21 mouse cellular contexts compared by ENCODE assay signal in the genomic region with DNA sequence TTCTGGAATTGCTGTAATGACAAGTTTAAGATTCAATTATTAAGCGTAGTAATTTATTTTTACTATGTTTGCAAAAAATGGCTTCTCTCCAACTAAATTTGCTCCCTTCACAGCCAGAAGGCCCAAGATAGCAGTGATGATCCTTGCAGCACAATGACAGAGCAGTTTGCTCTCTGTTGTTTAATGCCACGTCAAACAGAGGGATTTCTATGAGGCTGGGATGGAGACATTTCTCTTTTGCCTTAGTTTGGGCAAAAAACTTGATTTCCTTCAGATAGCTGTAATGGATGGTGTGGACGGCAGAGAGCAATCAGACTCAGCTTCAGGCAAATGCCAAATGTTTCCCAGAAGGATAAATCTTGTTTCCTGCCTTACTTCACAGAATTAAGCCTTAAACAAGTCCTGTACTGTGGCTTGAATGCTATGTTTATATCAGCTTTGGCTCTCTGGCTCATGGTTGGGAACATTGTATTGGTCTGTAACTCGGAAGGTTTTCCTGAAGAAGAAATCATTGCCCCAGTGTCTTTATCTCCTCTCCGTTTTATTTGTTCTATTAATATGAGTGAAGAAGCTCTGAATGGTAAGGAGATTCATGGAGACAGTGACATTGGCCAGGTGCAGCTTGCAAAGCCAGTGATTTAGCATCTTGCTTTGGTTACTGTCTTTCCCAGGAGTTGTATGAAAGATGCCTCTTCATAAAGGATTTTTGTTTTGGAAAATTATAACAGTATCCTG.
A peak's percentile ranks its signal among the peaks of the same experiment; 100 is the strongest.
DNase-seq lines count a peak whose midpoint lies in the region; ATAC-seq and TF ChIP-seq lines count a peak whose summit lies in the region.
"Had no signal": no experiment of that assay in that cellular context is flagged by ENCODE, and none has a peak within 500 bp of the region (broad histone marks: within the 10 kb centered on the region; RNA-seq: fewer than 3 reads in every experiment).

No protein-coding gene starts in this region.

- H3K9me3 ChIP-seq in kidney, embryonic 15.5 days (replicated peaks), result no peaks in the 10 kb centered on the region
- H3K9me3 ChIP-seq in embryonic facial prominence, embryonic 14.5 days (ENCODE audit: control insufficient read depth, low read length), result no peaks in the 10 kb centered on the region
- no peaks in the 10 kb centered on the region for H3K9me3 ChIP-seq in limb, embryonic 14.5 days (ENCODE audit: control insufficient read depth, low read length)
- H3K9me3 ChIP-seq: forebrain, embryonic 15.5 days; G1E; heart, embryonic 15.5 days; hindbrain, embryonic 13.5 days; midbrain, embryonic 10.5 days; neural tube, embryonic 13.5 days had no signal

- H3K9ac ChIP-seq in kidney, embryonic 15.5 days, result no peak overlapping the region
- no peak overlapping the region for H3K9ac ChIP-seq in embryonic facial prominence, embryonic 14.5 days (ENCODE audit: low read depth, low read length)
- no peak overlapping the region for H3K9ac ChIP-seq in limb, embryonic 14.5 days (ENCODE audit: low read depth, low read length, severe bottlenecking)
- H3K9ac ChIP-seq: forebrain, embryonic 15.5 days; heart, embryonic 15.5 days; hindbrain, embryonic 13.5 days; neural tube, embryonic 13.5 days had no signal

- peak; percentile 3 for DNase-seq in embryo, embryonic 10.5 days (ENCODE audit: low spot score)
- DNase-seq in embryo, embryonic 9.5 days (ENCODE audit: extremely low spot score), result no peak
- DNase-seq in kidney, adult 11 months, result no peak
- DNase-seq in embryonic facial prominence, embryonic 14.5 days (ENCODE audit: low spot score), result peak; percentile 48
- DNase-seq in limb, embryonic 14.5 days (ENCODE audit: low spot score), result peak; percentile 38
- DNase-seq in spleen, postnatal 10 days (ENCODE audit: low spot score in 2 of 2), result no peak
- no peak for DNase-seq in thymus, postnatal 36 days
- DNase-seq: adrenal gland, postnatal 36 days; cerebellum, adult 8-10 months; kidney, adult 9 months; lung, postnatal 36 days; right cerebral cortex, postnatal 25 days; thymus, adult 2 months had no signal

- H3K4me2 ChIP-seq in kidney, embryonic 15.5 days, result peak overlapping the region; percentile 23; the same call in 1 of the 2 replicates
- 0 out of 2 replicates have a peak overlapping the region, but pooled peaks have one; percentile 3 for H3K4me2 ChIP-seq in embryonic facial prominence, embryonic 14.5 days (ENCODE audit: low read depth, low read length)
- H3K4me2 ChIP-seq in limb, embryonic 14.5 days (replicated peaks; ENCODE audit: low read depth, low read length, severe bottlenecking), result peak overlapping the region; percentile 21
- H3K4me2 ChIP-seq: forebrain, embryonic 15.5 days; heart, embryonic 15.5 days; hindbrain, embryonic 13.5 days; neural tube, embryonic 13.5 days had no signal

- ATAC-seq in kidney, embryonic 15.5 days (replicated peaks; ENCODE audit: low FRiP score), result no peak
- ATAC-seq in embryonic facial prominence, embryonic 14.5 days (ENCODE audit: low read depth), result no peak; the same call in 1 of the 2 replicates
- ATAC-seq in limb, embryonic 14.5 days (ENCODE audit: low FRiP score, low read depth), result no peak
- ATAC-seq: CD4-positive, CD25-positive, alpha-beta regulatory T cell, adult 4 months; forebrain, embryonic 15.5 days had no signal

- no peaks in the 10 kb centered on the region for H3K36me3 ChIP-seq in kidney, embryonic 15.5 days
- H3K36me3 ChIP-seq in embryonic facial prominence, embryonic 14.5 days (ENCODE audit: control insufficient read depth, insufficient read depth, low read length), result no peaks in the 10 kb centered on the region
- no peaks in the 10 kb centered on the region for H3K36me3 ChIP-seq in limb, embryonic 14.5 days (ENCODE audit: control insufficient read depth, insufficient read depth, low read length)
- H3K36me3 ChIP-seq: forebrain, embryonic 15.5 days; G1E; heart, embryonic 15.5 days; hindbrain, embryonic 13.5 days; midbrain, embryonic 10.5 days; neural tube, embryonic 13.5 days had no signal

- 52% methylated on average over 5 of the region's 5 CpGs for WGBS in kidney, embryonic 15.5 days
- 52% methylated on average over 5 of the region's 5 CpGs for WGBS in embryonic facial prominence, embryonic 14.5 days
- 39% methylated on average over 5 of the region's 5 CpGs for WGBS in limb, embryonic 14.5 days

- H3K4me1 ChIP-seq in kidney, embryonic 15.5 days, result peaks cover 15% of the 10 kb centered on the region; the same call in 1 of the 2 replicates
- H3K4me1 ChIP-seq in embryonic facial prominence, embryonic 14.5 days (ENCODE audit: control insufficient read depth, insufficient read depth, low read length), result peaks cover 11% of the 10 kb centered on the region; the same call in 1 of the 2 replicates
- H3K4me1 ChIP-seq in limb, embryonic 14.5 days (ENCODE audit: control insufficient read depth, insufficient read depth, low read length), result peaks cover 18% of the 10 kb centered on the region
- H3K4me1 ChIP-seq: forebrain, embryonic 15.5 days; heart, embryonic 15.5 days; hindbrain, embryonic 13.5 days; midbrain, embryonic 10.5 days; neural tube, embryonic 13.5 days had no signal

- peak overlapping the region; percentile 73 for H3K27ac ChIP-seq in kidney, embryonic 15.5 days
- H3K27ac ChIP-seq in embryonic facial prominence, embryonic 14.5 days (replicated peaks; ENCODE audit: low read depth, low read length), result peak overlapping the region; percentile 23
- H3K27ac ChIP-seq in limb, embryonic 14.5 days (replicated peaks; ENCODE audit: low read depth, low read length), result peak overlapping the region; percentile 48; the same call in 1 of the 2 replicates
- H3K27ac ChIP-seq: forebrain, embryonic 15.5 days; heart, embryonic 15.5 days; hindbrain, embryonic 13.5 days; midbrain, embryonic 10.5 days; neural tube, embryonic 13.5 days had no signal

- no peak overlapping the region for H3K4me3 ChIP-seq in kidney, embryonic 15.5 days (replicated peaks)
- no peak overlapping the region for H3K4me3 ChIP-seq in embryonic facial prominence, embryonic 14.5 days (ENCODE audit: low read depth, low read length)
- no peak overlapping the region for H3K4me3 ChIP-seq in limb, embryonic 14.5 days (replicated peaks; ENCODE audit: low read length)
- H3K4me3 ChIP-seq: forebrain, embryonic 15.5 days; heart, embryonic 15.5 days; hindbrain, embryonic 13.5 days; midbrain, embryonic 10.5 days; neural tube, embryonic 13.5 days had no signal

- no peak for TF ChIP-seq POLR2A in limb, embryonic 14.5 days (IDR thresholded peaks at IDR 0.05; ENCODE audit: borderline replicate concordance, extremely low read depth, insufficient read depth, insufficient read length)

- no peaks in the 10 kb centered on the region for H3K27me3 ChIP-seq in kidney, embryonic 15.5 days
- no peaks in the 10 kb centered on the region for H3K27me3 ChIP-seq in embryonic facial prominence, embryonic 14.5 days (replicated peaks; ENCODE audit: control insufficient read depth, insufficient read depth, low read length)
- no peaks in the 10 kb centered on the region for H3K27me3 ChIP-seq in limb, embryonic 14.5 days (ENCODE audit: control insufficient read depth, insufficient read depth, low read length)
- H3K27me3 ChIP-seq: forebrain, embryonic 15.5 days; heart, embryonic 15.5 days; hindbrain, embryonic 13.5 days; neural tube, embryonic 13.5 days had no signal

Comparison
In these comparisons a context has a peak if more than half of its experiments do, and no peak if none do; other contexts are left out.
1. DNase-seq: peak in embryo, embryonic 10.5 days (single experiment), embryonic facial prominence, embryonic 14.5 days (single experiment) and limb, embryonic 14.5 days (single experiment); none in embryo, embryonic 9.5 days (single experiment), kidney, adult 11 months (single experiment), spleen, postnatal 10 days (0 of 2) and thymus, postnatal 36 days (0 of 2).
2. H3K27ac ChIP-seq: peak in every context shown above with its lines; median percentile 73 in kidney, embryonic 15.5 days; 48 in limb, embryonic 14.5 days; 23 in embryonic facial prominence, embryonic 14.5 days.
3. Peak in every context shown above with its lines, with median percentiles within 50 percentile points of each other: H3K4me2 ChIP-seq.